Mouse (Mus musculus) retina, embryonic 14.5 days (tissue): ENCODE results near the gene Tor1aip2.

Experiments
- DNase-seq: peaks from one replicate; pipeline ENCODE4 v3.0.0-alpha.2; 2015; ENCODE audit warnings: low spot score

Gene Tor1aip2

GRCm38 (mm10) chr1:156041451-156042241 is 6.4 kb downstream of the Tor1aip2 start:
- no peak for DNase-seq

- no peak for DNase-seq
Measured at GRCm38 (mm10) chr1:156042481-156042880, 7.3 kb downstream of the Tor1aip2 start.

GRCm38 (mm10) chr1:156043027-156043426 is 7.8 kb downstream of the Tor1aip2 start:
- peak; percentile 67 for DNase-seq

GRCm38 (mm10) chr1:156044211-156044611 is 9.0 kb downstream of the Tor1aip2 start:
- DNase-seq = no peak

GRCm38 (mm10) chr1:156046688-156047087 is 11.5 kb downstream of the Tor1aip2 start:
- no peak for DNase-seq

- DNase-seq = no peak
Measured at GRCm38 (mm10) chr1:156058207-156058606, 23.0 kb downstream of the Tor1aip2 start.

- DNase-seq = no peak
Measured at GRCm38 (mm10) chr1:156062193-156062592, 27.0 kb downstream of the Tor1aip2 start.

GRCm38 (mm10) chr1:156066133-156066532 is 30.9 kb downstream of the Tor1aip2 start:
- no peak for DNase-seq

GRCm38 (mm10) chr1:156070106-156070505 is 34.9 kb downstream of the Tor1aip2 start:
- DNase-seq = no peak

- no peak for DNase-seq
Measured at GRCm38 (mm10) chr1:156073169-156073821, 38.1 kb downstream of the Tor1aip2 start.

- DNase-seq = peak; percentile 49
Measured at GRCm38 (mm10) chr1:156074575-156074974, 39.4 kb downstream of the Tor1aip2 start.

- DNase-seq = no peak
Measured at GRCm38 (mm10) chr1:156076474-156076873, 41.3 kb downstream of the Tor1aip2 start.

GRCm38 (mm10) chr1:156077655-156078054 is 42.5 kb downstream of the Tor1aip2 start:
- no peak for DNase-seq

- no peak for DNase-seq
Measured at GRCm38 (mm10) chr1:156084603-156085002, 49.4 kb downstream of the Tor1aip2 start.

- DNase-seq = peak; percentile 88
Measured at GRCm38 (mm10) chr1:156085770-156086169, 50.6 kb downstream of the Tor1aip2 start.

- DNase-seq = no peak
Measured at GRCm38 (mm10) chr1:156087586-156087985, 52.4 kb downstream of the Tor1aip2 start.

GRCm38 (mm10) chr1:156089561-156089960 is 54.4 kb downstream of the Tor1aip2 start:
- no peak for DNase-seq

- DNase-seq = peak; percentile 69
Measured at GRCm38 (mm10) chr1:156090042-156090441, 54.8 kb downstream of the Tor1aip2 start.

GRCm38 (mm10) chr1:156091811-156092210 is 56.6 kb downstream of the Tor1aip2 start:
- DNase-seq = no peak

GRCm38 (mm10) chr1:156103763-156104162 is 68.6 kb downstream of the Tor1aip2 start:
- DNase-seq = no peak

GRCm38 (mm10) chr1:156105381-156105780 is 70.2 kb downstream of the Tor1aip2 start:
- no peak for DNase-seq

- DNase-seq = no peak
Measured at GRCm38 (mm10) chr1:156107424-156107823, 72.2 kb downstream of the Tor1aip2 start.

GRCm38 (mm10) chr1:156108400-156108799 is 73.2 kb downstream of the Tor1aip2 start:
- DNase-seq = peak; percentile 45
